Mouse (Mus musculus) limb, embryonic 10.5 days (tissue): Measurements from ENCODE around the gene Olfr218. TPM values are rescaled to one million over a fixed set of nuclear protein-coding genes. Genes with fewer than 3 reads are reported as not detected.
"Not testable (repeated sequence)": the region's sequence is repeated elsewhere in the genome, so short reads cannot be mapped to it uniquely, and the experiment has no call there.

Experiments used
- DNase-seq: peaks from one replicate; pipeline ENCODE4 v3.0.0-alpha.2; 2017; ENCODE audit warnings: low spot score
- H3K27ac ChIP-seq: fragments of 300-500 bp; sonication (generic); 2 replicates; pipeline ENCODE4 v1.5.1; 2016; ENCODE audit warnings: mild to moderate bottlenecking
- H3K27me3 ChIP-seq: fragments of 300-500 bp; sonication (generic); 2 replicates; pipeline ENCODE4 v1.6.1; 2016; ENCODE audit warnings: low read depth, mild to moderate bottlenecking; ENCODE audit not compliant: poor library complexity, severe bottlenecking
- H3K36me3 ChIP-seq: fragments of 300-500 bp; sonication (generic); 2 replicates; pipeline ENCODE4 v1.6.1; 2016; ENCODE audit warnings: mild to moderate bottlenecking, moderate library complexity
- H3K4me1 ChIP-seq: fragments of 300-500 bp; sonication (generic); 2 replicates; pipeline ENCODE4 v1.6.1; 2016
- H3K4me3 ChIP-seq: fragments of 300-500 bp; sonication (generic); 2 replicates; pipeline ENCODE4 v1.5.1; 2016; ENCODE audit warnings: mild to moderate bottlenecking, moderate library complexity
- H3K9me3 ChIP-seq: fragments of 300-500 bp; sonication (generic); replicated peaks from 2 replicates; pipeline ENCODE4 v1.6.1; 2016; ENCODE audit warnings: mild to moderate bottlenecking
- WGBS: fragments of 180-500 bp; shearing (Covaris S2); methylation state at CpG from one replicate; pipeline ENCODE4 v1.1.7; 2016; 5-methylcytosine and 5-hydroxymethylcytosine counted together
- polyA plus RNA-seq: library from polyadenylated mRNA; unstranded; fragments of >200 nt; fragmentation: Nextera tagmentation; extraction: Ambion mirVana; gene quantifications from 2 replicates; pipeline ENCODE4 v1.2.1, GENCODE M21; 2016

Gene Olfr218
- not detected in 2 replicates for polyA plus RNA-seq

- Histone ChIP-seq H3K9me3 (no peaks in the 10 kb centered on the region), H3K27me3 (no peaks in the 10 kb centered on the region), H3K4me1 (no peaks in the 10 kb centered on the region), H3K36me3 (no peaks in the 10 kb centered on the region), H3K27ac (no peak within 1 kb of the TSS), H3K4me3 (no peak within 1 kb of the TSS)
- WGBS = 83% methylated on average over 5 of the region's 5 CpGs
- DNase-seq = no peak
These were observed at the start of gene Olfr218 for GRCm38 (mm10) chr1:173197508-173197907. Gene Olfr218 (plus strand): TSS chr1:173197808.

DNA sequence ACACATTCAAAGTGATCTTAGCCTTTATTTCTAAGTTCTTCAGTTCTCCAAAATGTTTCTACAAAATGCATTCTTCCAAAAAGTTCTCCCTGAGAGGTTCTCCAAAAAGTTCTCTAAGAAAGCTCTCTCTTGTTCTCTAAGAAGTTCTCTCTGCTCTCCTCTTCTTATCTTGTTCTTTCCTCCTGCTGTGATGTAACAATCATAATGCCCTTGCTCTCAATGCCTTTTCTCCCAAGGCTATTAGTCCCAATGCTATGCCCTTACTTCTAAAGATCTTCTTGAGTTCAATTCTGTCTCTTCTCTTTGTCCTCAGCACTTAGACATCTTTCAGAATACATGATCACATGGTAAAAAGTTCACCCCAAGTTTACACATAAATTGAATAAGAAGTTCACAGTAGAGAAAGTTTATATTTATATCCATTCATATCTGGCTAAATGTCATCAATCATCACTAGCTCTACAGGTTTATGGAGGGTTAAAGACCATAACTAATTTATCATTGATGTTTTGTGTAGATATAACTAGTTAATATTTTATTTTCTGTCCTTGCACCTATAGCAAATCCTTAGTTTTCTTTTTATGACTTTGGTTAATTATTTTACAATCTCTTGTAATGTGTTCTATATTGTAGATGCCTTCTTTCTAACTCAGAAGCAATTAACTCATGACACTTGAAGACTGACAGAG is 23.3 kb upstream of the Olfr218 start:
- no peak for DNase-seq
- Histone ChIP-seq H3K27ac (no peak overlapping the region), H3K4me1 (no peaks in the 10 kb centered on the region)

GRCm38 (mm10) chr1:173190540-173190939 is 7.1 kb upstream of the Olfr218 start, which contains the start of gene Olfr1406:
Gene Olfr1406 (minus strand): TSS chr1:173190640.
- 71% methylated on average over 3 of the region's 3 CpGs for WGBS
- Histone ChIP-seq H3K27me3 (no peaks in the 10 kb centered on the region), H3K4me3 (no peak within 1 kb of the TSS), H3K27ac (no peak within 1 kb of the TSS), H3K4me1 (no peaks in the 10 kb centered on the region), H3K9me3 (no peaks in the 10 kb centered on the region), H3K36me3 (no peaks in the 10 kb centered on the region)
- no peak for DNase-seq

More for the DNA sequence above, 23.3 kb upstream of the Olfr218 start:
- Histone ChIP-seq H3K9me3 (no peaks in the 10 kb centered on the region), H3K4me3 (no peak overlapping the region), H3K36me3 (no peaks in the 10 kb centered on the region), H3K27me3 (no peaks in the 10 kb centered on the region)

GRCm38 (mm10) chr1:173192059-173192458 is 5.5 kb upstream of the Olfr218 start:
- no peak for DNase-seq
- Histone ChIP-seq H3K27me3 (no peaks in the 10 kb centered on the region), H3K27ac (no peak overlapping the region), H3K36me3 (no peaks in the 10 kb centered on the region), H3K9me3 (no peaks in the 10 kb centered on the region), H3K4me3 (no peak overlapping the region), H3K4me1 (no peaks in the 10 kb centered on the region)
- WGBS = 79% methylated on average over 3 of the region's 3 CpGs

DNA sequence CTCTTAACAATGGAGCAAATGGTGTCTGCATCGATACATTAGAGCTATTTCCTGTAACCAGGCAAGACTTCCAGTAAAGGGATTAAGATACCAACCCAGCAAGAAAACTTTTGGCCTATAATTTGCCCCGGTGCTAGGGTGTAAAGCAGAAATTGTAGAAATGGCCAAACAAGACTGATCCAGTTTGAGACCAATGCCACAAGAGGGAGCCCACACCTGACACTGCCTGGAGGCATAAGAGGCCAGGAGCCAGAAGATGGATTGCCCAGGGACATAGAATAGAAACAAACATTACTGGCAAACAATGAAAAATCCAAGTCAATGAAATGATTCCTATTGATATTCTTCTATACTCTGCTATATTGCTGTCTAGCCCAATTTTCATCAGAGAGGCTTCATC is 1.2 kb upstream of the Olfr218 start:
- Histone ChIP-seq H3K9me3 (no peaks in the 10 kb centered on the region), H3K27ac (no peak overlapping the region), H3K27me3 (no peaks in the 10 kb centered on the region), H3K4me1 (no peaks in the 10 kb centered on the region), H3K36me3 (no peaks in the 10 kb centered on the region), H3K4me3 (no peak overlapping the region)
- DNase-seq = no peak
- WGBS = 80% methylated on average over 2 of the region's 2 CpGs

DNA sequence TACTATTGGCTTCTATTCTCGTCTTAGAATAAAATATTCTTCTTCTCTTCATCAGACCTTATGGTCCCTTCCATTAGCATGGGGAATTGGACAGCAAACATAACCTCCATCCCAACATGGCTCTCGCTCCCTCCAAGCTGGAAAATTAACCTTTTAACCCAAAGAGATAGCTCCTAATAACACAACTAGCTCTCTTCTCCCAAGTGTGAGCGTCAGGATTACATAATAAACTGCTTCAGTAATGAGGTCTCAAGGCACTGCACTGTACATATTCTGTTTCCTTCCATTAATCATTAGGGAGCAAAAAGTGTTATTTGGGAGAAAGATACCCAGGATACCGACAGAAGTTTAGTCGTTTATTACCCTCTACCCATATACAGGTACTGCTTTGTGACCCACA is 14.5 kb downstream of the Olfr218 start, which contains the start of gene Olfr1404:
Olfr1404 (plus strand) TSS at position 301 of the 400 bp plus-strand sequence.
- no peak within 1 kb of the TSS for H3K4me3 ChIP-seq
- no peak within 1 kb of the TSS for H3K27ac ChIP-seq
- no peaks in the 10 kb centered on the region for H3K4me1 ChIP-seq
- H3K9me3 ChIP-seq = no peaks in the 10 kb centered on the region
- H3K36me3 ChIP-seq = no peaks in the 10 kb centered on the region
- no peak for DNase-seq
- H3K27me3 ChIP-seq = no peaks in the 10 kb centered on the region
- 86% methylated on average over 5 of the region's 5 CpGs for WGBS

GRCm38 (mm10) chr1:173216481-173216880 is 18.9 kb downstream of the Olfr218 start:
- Histone ChIP-seq H3K36me3 (no peaks in the 10 kb centered on the region), H3K9me3 (no peaks in the 10 kb centered on the region), H3K4me1 (no peaks in the 10 kb centered on the region), H3K27me3 (no peaks in the 10 kb centered on the region), H3K27ac (no peak overlapping the region), H3K4me3 (no peak overlapping the region)
- WGBS = 96% methylated on average over 3 of the region's 3 CpGs
- no peak for DNase-seq

DNA sequence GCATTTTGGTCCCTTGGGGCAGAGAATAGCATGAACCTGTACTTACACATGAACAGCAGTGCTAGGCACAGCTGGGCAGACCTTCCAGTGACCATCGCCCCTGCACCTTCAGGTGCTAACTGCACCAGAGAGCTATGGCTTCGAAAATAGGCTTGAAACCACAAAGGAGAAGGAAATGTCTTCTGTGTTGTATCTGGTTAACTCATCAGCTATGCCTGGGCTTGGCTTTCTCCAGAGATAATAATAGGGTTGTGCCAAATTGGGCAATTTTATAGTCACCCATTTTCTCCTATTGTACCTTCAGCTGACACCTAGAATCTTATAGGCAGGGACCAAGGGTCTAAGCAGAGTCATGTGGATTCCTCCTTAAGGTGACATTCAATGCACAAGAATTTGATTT is 29.5 kb downstream of the Olfr218 start, which contains the start of gene Fcer1a:
Fcer1a (minus strand) TSS at position 134 of the 400 bp plus-strand sequence.
- no peak within 1 kb of the TSS for H3K27ac ChIP-seq
- no peak for DNase-seq
- H3K4me3 ChIP-seq = no peak within 1 kb of the TSS
- no peaks in the 10 kb centered on the region for H3K36me3 ChIP-seq
- H3K9me3 ChIP-seq = no peaks in the 10 kb centered on the region
- 90% methylated on average over 2 of the region's 2 CpGs for WGBS
- H3K27me3 ChIP-seq = no peaks in the 10 kb centered on the region
- H3K4me1 ChIP-seq = no peaks in the 10 kb centered on the region

GRCm38 (mm10) chr1:173237004-173237403 is 39.4 kb downstream of the Olfr218 start:
- not testable (repeated sequence) for H3K4me3 ChIP-seq, H3K27me3 ChIP-seq, DNase-seq, H3K4me1 ChIP-seq, H3K36me3 ChIP-seq, H3K9me3 ChIP-seq, H3K27ac ChIP-seq
- WGBS = 86% methylated on average over 1 of the region's 1 CpGs

GRCm38 (mm10) chr1:173249888-173250287 is 52.3 kb downstream of the Olfr218 start:
- Histone ChIP-seq H3K4me3 (no peak overlapping the region), H3K27me3 (no peaks in the 10 kb centered on the region), H3K4me1 (no peaks in the 10 kb centered on the region), H3K9me3 (no peaks in the 10 kb centered on the region), H3K36me3 (no peaks in the 10 kb centered on the region), H3K27ac (no peak overlapping the region)
- WGBS = 94% methylated on average over 3 of the region's 3 CpGs
- no peak for DNase-seq

Other genes with a start within 250 kb of the Olfr218 start
- gene Olfr16, start 247.4 kb upstream of the Olfr218 start, polyA plus RNA-seq = not detected in 2 replicates
- gene Olfr1408, start 60.4 kb upstream of the Olfr218 start, polyA plus RNA-seq = not detected in 2 replicates
- not detected in 2 replicates for gene Olfr1406, start 7.2 kb upstream of the Olfr218 start, polyA plus RNA-seq
- not detected in 2 replicates for gene Olfr1404, start 14.6 kb downstream of the Olfr218 start, polyA plus RNA-seq
- gene Fcer1a, start 29.4 kb downstream of the Olfr218 start, polyA plus RNA-seq = not detected in 2 replicates
- gene Olfr418, start 68.2 kb downstream of the Olfr218 start, polyA plus RNA-seq = not detected in 2 replicates
- not detected in 2 replicates for gene Mptx2, start 80.0 kb downstream of the Olfr218 start, polyA plus RNA-seq
- gene Ackr1, start 135.9 kb downstream of the Olfr218 start, polyA plus RNA-seq = 0.55 and 0.78 TPM in 2 replicates
- gene Aim2, start 153.1 kb downstream of the Olfr218 start, polyA plus RNA-seq = 1.1 and 2.5 TPM in 2 replicates
- 0.29 and 0.49 TPM in 2 replicates for gene Cadm3, start 169.9 kb downstream of the Olfr218 start, polyA plus RNA-seq